Mouse (Mus musculus): ENCODE data around the gene Mctp1. TPM values are rescaled to one million over a fixed set of nuclear protein-coding genes. Genes with fewer than 3 reads are reported as not detected.
"Not testable (repeated sequence)": the region's sequence is repeated elsewhere in the genome, so short reads cannot be mapped to it uniquely, and the experiment has no call there.

The Mctp1 gene
- polyA plus RNA-seq (2012; rRNA removed): 0.22 and 0.44 TPM in 2 replicates

DNA sequence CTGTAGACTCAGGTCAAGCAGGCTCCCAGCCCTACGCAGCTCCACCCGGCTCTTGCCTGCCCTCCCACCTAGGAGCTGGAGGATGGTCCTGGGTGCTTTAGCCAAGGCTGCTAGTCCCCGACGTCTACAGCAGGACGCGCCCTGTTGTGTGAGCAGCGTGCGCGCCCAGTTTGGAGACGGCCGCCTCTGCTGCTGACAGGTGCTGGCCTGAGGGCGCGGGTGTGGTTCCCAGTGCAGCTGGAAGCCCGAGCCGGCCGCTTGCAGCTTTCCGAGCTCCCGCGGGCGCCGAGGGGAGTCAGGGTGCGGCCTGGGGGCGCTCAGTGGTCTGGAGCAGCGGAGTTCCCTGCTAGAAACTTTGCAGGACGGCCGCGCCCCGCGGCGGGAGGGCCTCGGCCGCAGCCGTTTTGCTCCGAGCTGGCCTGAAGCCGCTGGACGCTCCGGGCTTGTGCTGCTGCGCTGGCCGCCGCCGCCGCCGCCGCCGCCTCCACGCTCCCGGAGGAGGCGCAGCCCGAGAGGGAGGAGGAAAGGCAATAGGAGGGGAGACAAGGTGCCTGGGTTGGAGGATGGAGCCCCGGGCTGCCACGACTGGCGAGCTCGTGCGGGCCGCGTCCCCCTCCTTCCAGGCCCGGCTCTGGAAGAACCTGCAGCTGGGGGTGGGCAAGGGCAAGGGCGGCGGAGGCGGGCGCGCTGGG is at the start of gene Mctp1:
Gene Mctp1 (plus strand): TSS at position 564 of the 692 bp plus-strand sequence.
- Histone ChIP-seq H3K27ac (ENCODE audit: control insufficient read depth, insufficient read depth, low read depth, low read length) (no peak within 1 kb of the TSS), H3K27me3 (ENCODE audit: control insufficient read depth, insufficient read depth, low read length) (no peaks in the 10 kb centered on the region; the same call in 1 of the 2 replicates), H3K4me3 (ENCODE audit: control insufficient read depth, low read depth, low read length) (peak within 1 kb of the TSS; percentile 46), H3K36me3 (ENCODE audit: control insufficient read depth, insufficient read depth, low read length) (no peaks in the 10 kb centered on the region), H3K4me1 (ENCODE audit: control insufficient read depth, insufficient read depth, low read length) (peaks cover 6% of the 10 kb centered on the region)
- TF ChIP-seq CTCF (IDR thresholded peaks at IDR 0.05; ENCODE audit: control insufficient read depth, insufficient read depth, insufficient replicate concordance, low read depth, low read length) (no peak), POLR2A (IDR thresholded peaks at IDR 0.05; ENCODE audit: control insufficient read depth, low read depth, low read length) (no peak)

DNA sequence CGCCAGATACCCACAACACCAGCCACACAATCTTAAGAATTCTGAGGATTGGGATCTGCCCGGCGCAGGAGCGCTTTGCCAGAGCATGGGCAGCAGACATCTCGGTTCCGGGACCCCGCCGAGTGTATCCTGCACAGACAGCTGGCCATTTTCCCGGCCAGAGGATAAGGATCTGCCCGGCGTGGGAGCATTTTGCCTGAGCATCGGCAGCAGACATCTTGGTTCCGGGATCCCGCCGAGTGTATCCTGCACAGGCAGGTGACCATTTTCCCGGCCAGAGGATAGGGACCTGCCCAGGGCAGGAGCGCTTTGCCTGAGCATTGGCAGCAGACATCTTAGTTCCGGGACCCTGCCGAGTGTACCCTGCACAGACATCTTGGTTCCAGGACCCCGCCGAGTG is 38.4 kb upstream of the Mctp1 start:
- not testable (repeated sequence) for H3K4me3 ChIP-seq (ENCODE audit: control insufficient read depth, low read depth, low read length); H3K27ac ChIP-seq (ENCODE audit: control insufficient read depth, insufficient read depth, low read depth, low read length); H3K4me1 ChIP-seq (ENCODE audit: control insufficient read depth, insufficient read depth, low read length); H3K27me3 ChIP-seq (ENCODE audit: control insufficient read depth, insufficient read depth, low read length); H3K36me3 ChIP-seq (ENCODE audit: control insufficient read depth, insufficient read depth, low read length)

DNA sequence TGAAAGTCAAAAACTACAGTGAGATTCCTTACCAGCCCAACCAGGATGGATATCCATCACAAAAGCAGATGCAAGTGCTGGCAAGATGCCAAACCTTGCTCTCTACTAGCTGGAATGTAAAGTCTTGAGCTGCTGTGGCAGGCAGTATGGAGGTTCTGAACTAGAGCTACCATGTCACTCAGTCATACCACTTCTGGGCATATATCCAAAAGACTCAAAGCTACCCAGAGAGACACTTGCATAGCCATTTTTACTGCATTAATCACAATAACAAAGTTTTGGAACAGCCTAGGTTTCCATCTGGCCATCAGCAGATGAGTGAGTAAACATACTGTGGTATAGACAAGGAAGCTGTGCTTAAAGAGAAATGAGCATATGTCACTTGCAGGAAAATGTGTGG is 25.6 kb upstream of the Mctp1 start:
- TF ChIP-seq POLR2A (IDR thresholded peaks at IDR 0.05; ENCODE audit: control insufficient read depth, low read depth, low read length) (no peak), CTCF (IDR thresholded peaks at IDR 0.05; ENCODE audit: control insufficient read depth, insufficient read depth, insufficient replicate concordance, low read depth, low read length) (no peak)
- H3K4me3 ChIP-seq (ENCODE audit: control insufficient read depth, low read depth, low read length): no peak overlapping the region

DNA sequence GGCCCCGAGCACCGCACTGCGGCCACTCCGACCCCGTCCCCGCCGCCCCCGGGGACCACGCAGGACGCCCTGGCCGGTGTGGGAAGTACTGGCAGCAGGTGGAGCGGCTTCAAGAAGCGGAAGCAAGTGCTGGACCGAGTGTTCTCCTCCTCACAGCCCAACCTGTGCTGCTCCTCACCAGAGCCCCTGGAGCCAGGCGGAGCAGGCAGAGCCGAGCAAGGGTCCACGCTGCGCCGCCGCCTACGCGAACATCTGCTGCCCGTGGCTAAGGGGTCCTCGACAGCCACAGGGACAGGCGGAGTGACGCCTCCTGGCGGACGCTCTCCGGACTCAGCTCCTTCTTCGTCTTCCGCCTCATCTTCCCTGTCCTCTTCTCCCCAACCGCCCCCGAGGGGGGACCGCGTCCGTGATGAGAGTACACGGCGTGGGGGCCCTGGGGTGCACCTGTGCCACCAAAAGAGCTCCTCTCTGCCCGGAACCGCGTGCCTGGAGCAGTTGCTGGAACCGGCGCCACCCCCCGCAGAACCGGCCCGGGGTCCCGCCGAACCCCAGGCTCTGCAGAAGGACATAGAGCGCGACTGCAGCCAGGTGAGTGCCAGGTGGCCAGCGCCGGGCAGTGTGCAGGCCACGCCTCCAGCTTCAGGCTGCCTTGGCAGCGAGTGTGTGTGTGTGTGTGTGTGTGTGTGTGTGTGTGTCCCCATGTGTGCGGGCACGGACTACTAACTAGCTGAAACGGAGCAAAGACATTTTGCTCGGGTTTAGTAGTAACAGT is 515 bp downstream of the Mctp1 start:
- Histone ChIP-seq H3K4me3 (ENCODE audit: control insufficient read depth, low read depth, low read length) (peak overlapping the region; percentile 46), H3K27me3 (ENCODE audit: control insufficient read depth, insufficient read depth, low read length) (no peaks in the 10 kb centered on the region; the same call in 1 of the 2 replicates), H3K4me1 (ENCODE audit: control insufficient read depth, insufficient read depth, low read length) (peaks cover 6% of the 10 kb centered on the region), H3K27ac (ENCODE audit: control insufficient read depth, insufficient read depth, low read depth, low read length) (no peak overlapping the region), H3K36me3 (ENCODE audit: control insufficient read depth, insufficient read depth, low read length) (no peaks in the 10 kb centered on the region)
- TF ChIP-seq POLR2A (IDR thresholded peaks at IDR 0.05; ENCODE audit: control insufficient read depth, low read depth, low read length): no peak
- TF ChIP-seq CTCF (IDR thresholded peaks at IDR 0.05; ENCODE audit: control insufficient read depth, insufficient read depth, insufficient replicate concordance, low read depth, low read length): no peak

More for the DNA sequence above, 25.6 kb upstream of the Mctp1 start:
- H3K4me1 ChIP-seq (ENCODE audit: control insufficient read depth, insufficient read depth, low read length): peaks cover 5% of the 10 kb centered on the region; the same call in 1 of the 2 replicates
- H3K27ac ChIP-seq (ENCODE audit: control insufficient read depth, insufficient read depth, low read depth, low read length): no peak overlapping the region
- H3K36me3 ChIP-seq (ENCODE audit: control insufficient read depth, insufficient read depth, low read length): no peaks in the 10 kb centered on the region
- H3K27me3 ChIP-seq (ENCODE audit: control insufficient read depth, insufficient read depth, low read length): no peaks in the 10 kb centered on the region

DNA sequence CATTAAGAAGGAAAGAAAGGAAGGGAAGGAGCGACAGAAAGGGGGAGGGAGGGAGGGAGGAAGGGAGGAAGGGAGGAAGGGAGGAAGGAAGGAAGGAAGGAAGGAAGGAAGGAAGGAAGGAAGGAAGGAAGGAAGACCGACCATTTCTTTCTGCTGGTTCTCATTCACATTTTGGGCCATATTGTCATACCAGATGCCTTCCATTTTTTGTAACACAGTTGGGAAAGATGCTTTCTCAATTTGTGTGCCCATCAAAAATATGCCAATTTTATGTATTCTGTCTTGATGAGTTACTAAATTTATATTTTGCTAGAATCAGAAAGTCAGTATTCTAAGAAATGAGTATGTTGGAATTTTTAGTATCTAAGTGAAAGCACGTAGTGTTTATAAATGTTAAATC is 4.3 kb downstream of the Mctp1 start:
- no peaks in the 10 kb centered on the region; the same call in 1 of the 2 replicates for H3K27me3 ChIP-seq (ENCODE audit: control insufficient read depth, insufficient read depth, low read length)
- H3K27ac ChIP-seq (ENCODE audit: control insufficient read depth, insufficient read depth, low read depth, low read length): no peak overlapping the region
- peaks cover 5% of the 10 kb centered on the region for H3K4me1 ChIP-seq (ENCODE audit: control insufficient read depth, insufficient read depth, low read length)
- TF ChIP-seq CTCF (IDR thresholded peaks at IDR 0.05; ENCODE audit: control insufficient read depth, insufficient read depth, insufficient replicate concordance, low read depth, low read length) (no peak), POLR2A (IDR thresholded peaks at IDR 0.05; ENCODE audit: control insufficient read depth, low read depth, low read length) (no peak)
- H3K36me3 ChIP-seq (ENCODE audit: control insufficient read depth, insufficient read depth, low read length): no peaks in the 10 kb centered on the region
- H3K4me3 ChIP-seq (ENCODE audit: control insufficient read depth, low read depth, low read length): no peak overlapping the region

GRCm38 (mm10) chr13:76391920-76392319 is 7.6 kb downstream of the Mctp1 start:
- no peaks in the 10 kb centered on the region for H3K27me3 ChIP-seq (ENCODE audit: control insufficient read depth, insufficient read depth, low read length)
- TF ChIP-seq CTCF (IDR thresholded peaks at IDR 0.05; ENCODE audit: control insufficient read depth, insufficient read depth, insufficient replicate concordance, low read depth, low read length) (no peak), POLR2A (IDR thresholded peaks at IDR 0.05; ENCODE audit: control insufficient read depth, low read depth, low read length) (no peak)
- no peak overlapping the region for H3K4me3 ChIP-seq (ENCODE audit: control insufficient read depth, low read depth, low read length)
- H3K27ac ChIP-seq (ENCODE audit: control insufficient read depth, insufficient read depth, low read depth, low read length): no peak overlapping the region
- no peaks in the 10 kb centered on the region for H3K36me3 ChIP-seq (ENCODE audit: control insufficient read depth, insufficient read depth, low read length)
- H3K4me1 ChIP-seq (ENCODE audit: control insufficient read depth, insufficient read depth, low read length): no peaks in the 10 kb centered on the region

DNA sequence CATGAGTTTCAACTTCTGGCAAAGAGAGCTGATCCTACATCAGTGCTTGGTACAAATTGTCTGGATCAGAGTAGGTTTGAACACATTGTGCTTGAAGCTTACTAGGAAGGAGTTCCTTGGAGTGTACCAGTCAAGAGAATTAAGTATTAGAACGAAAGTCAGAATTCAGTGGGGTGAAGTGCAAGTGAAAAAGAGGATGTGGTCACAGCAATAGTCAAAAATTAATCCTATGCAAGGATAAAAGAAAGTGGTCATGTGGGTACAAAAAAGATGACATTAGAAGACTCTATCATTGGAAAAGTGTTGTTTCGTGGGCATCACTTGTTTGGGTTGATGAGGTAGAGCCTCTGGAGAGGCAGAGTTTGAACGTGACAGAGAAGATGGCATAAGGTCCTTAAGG is 8.8 kb downstream of the Mctp1 start:
- Histone ChIP-seq H3K36me3 (ENCODE audit: control insufficient read depth, insufficient read depth, low read length) (no peaks in the 10 kb centered on the region), H3K27ac (ENCODE audit: control insufficient read depth, insufficient read depth, low read depth, low read length) (no peak overlapping the region), H3K4me3 (ENCODE audit: control insufficient read depth, low read depth, low read length) (no peak overlapping the region), H3K27me3 (ENCODE audit: control insufficient read depth, insufficient read depth, low read length) (no peaks in the 10 kb centered on the region), H3K4me1 (ENCODE audit: control insufficient read depth, insufficient read depth, low read length) (no peaks in the 10 kb centered on the region)
- TF ChIP-seq POLR2A (IDR thresholded peaks at IDR 0.05; ENCODE audit: control insufficient read depth, low read depth, low read length): no peak
